Mouse (Mus musculus) megakaryocyte, embryonic 14.5 days (primary cell): ENCODE measurements around the gene Cnih4.

Source experiments
- FLI1 ChIP-seq: IDR thresholded peaks from 2 replicates; pipeline ENCODE4 v1.6.1; 2012; ENCODE audit warnings: low read length, inconsistent platforms, mixed read lengths
- GATA1 ChIP-seq: IDR thresholded peaks from 3 replicates; pipeline ENCODE4 v1.6.1; 2012; ENCODE audit warnings: mixed read lengths, low read length, inconsistent platforms, borderline replicate concordance

- TF ChIP-seq GATA1 (no peak), FLI1 (no peak)
Observed at GRCm38 (mm10) chr1:181167816-181168215, 23.3 kb downstream of the Cnih4 start.
